ENCODE assay signal across 19 mouse cellular contexts in the genomic region with DNA sequence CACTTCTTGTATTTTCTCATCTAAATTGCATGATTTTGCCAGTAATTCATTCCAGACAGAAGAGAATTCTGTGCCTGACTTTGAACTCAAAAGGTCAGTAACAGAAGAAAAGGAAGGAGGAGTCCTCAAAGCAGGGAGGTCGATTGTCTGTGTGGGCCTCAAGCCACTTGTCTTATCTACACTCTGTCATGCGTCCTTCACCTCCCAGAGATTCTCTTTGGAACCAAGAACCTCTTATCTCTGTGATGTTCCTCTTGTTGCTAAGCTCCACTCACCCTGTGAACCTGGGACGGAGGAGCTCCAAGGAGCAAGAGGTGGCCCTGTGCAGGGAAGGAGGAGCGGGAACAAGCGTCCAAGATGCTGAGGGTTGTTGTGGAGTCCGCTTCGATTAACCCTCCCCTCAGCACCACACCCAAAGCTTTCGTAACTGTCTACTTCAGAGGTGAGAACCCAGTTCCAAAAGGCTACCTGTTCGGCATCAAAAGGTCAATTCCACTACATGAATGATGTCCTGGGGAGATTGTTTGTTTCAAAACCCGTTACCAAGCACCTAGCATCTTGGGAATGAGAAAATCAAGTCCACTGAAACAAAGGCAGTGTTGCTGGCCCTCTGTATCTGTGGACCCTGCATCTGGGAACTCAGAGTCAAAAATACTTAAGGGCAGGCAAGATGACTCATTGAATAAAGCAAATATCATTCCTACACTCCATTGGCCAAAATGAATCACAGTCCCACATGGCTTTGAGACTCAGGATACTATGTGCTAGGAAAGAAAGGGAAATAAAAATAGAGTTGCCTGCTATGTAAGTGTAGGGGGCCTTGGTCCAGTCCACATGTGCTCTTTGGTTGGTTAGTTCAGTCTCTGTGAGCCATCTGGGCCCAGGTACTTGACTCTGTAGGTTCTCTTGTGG. TPM values are rescaled to one million over a fixed set of nuclear protein-coding genes. Genes with fewer than 3 reads are reported as not detected.
"Had no signal": no experiment of that assay in that cellular context is flagged by ENCODE, and none has a peak within 500 bp of the region (broad histone marks: within the 10 kb centered on the region; RNA-seq: fewer than 3 reads in every experiment).

Fer1l5 (plus strand) TSS at position 358 of the 912 bp plus-strand sequence.

- H3K27me3 ChIP-seq: intestine, embryonic 15.5 days; limb, embryonic 12.5 days; midbrain, embryonic 12.5 days; neural tube, embryonic 15.5 days had no signal

- H3K9me3 ChIP-seq: intestine, embryonic 15.5 days; midbrain, embryonic 12.5 days; neural tube, embryonic 15.5 days had no signal

- H3K4me3 ChIP-seq: intestine, embryonic 15.5 days; layer of hippocampus, adult 2 months; limb, embryonic 12.5 days; midbrain, embryonic 12.5 days; neural tube, embryonic 15.5 days had no signal

- ATAC-seq: intestine, embryonic 15.5 days had no signal

- H3K27ac ChIP-seq: intestine, embryonic 15.5 days; layer of hippocampus, adult 2 months; limb, embryonic 12.5 days; midbrain, embryonic 12.5 days; neural tube, embryonic 15.5 days; stomach, postnatal 0 days had no signal

- H3K4me2 ChIP-seq: intestine, embryonic 15.5 days; limb, embryonic 12.5 days; midbrain, embryonic 12.5 days; neural tube, embryonic 15.5 days had no signal

- H3K36me3 ChIP-seq: intestine, embryonic 15.5 days; midbrain, embryonic 12.5 days; neural tube, embryonic 15.5 days had no signal

- H3K9ac ChIP-seq: intestine, embryonic 15.5 days; limb, embryonic 12.5 days; midbrain, embryonic 12.5 days; neural tube, embryonic 15.5 days had no signal

- DNase-seq: kidney, adult 18-20 months; kidney, postnatal 10 days; kidney, postnatal 4 days; lung, adult 2 months; lung, postnatal 10 days; lung, postnatal 4 days; right cerebral cortex, adult 18-20 months; thymus, postnatal 36 days had no signal

RNA-seq across cellular contexts. Expression of gene Fer1l5, which starts in this region (rescaled TPM):
- total RNA-seq: layer of hippocampus, adult 2 months; layer of hippocampus, postnatal 10 days; left cerebral cortex, postnatal 36 days; liver, adult 2 months; megakaryocyte, adult 5-6 weeks; midbrain, postnatal 0 days had no signal
- polyA plus RNA-seq: liver, adult 2 months had no signal
